Mouse (Mus musculus): ENCODE measurements around the gene Bfar.

GRCm38 (mm10) chr16:13747708-13748107 lies 76.0 kb downstream of the Bfar start:
- no peak for TF ChIP-seq EP300 (IDR thresholded peaks at IDR 0.05; ENCODE audit: low read depth)
- no peak for TF ChIP-seq CTCF (IDR thresholded peaks at IDR 0.05; ENCODE audit: low read depth)
